Mouse (Mus musculus): ENCODE results near the gene Wdr48. TPM values are rescaled to one million over a fixed set of nuclear protein-coding genes. Genes with fewer than 3 reads are reported as not detected.

Wdr48 gene
- polyA plus RNA-seq, 1 experiment: 90.5 TPM

DNA sequence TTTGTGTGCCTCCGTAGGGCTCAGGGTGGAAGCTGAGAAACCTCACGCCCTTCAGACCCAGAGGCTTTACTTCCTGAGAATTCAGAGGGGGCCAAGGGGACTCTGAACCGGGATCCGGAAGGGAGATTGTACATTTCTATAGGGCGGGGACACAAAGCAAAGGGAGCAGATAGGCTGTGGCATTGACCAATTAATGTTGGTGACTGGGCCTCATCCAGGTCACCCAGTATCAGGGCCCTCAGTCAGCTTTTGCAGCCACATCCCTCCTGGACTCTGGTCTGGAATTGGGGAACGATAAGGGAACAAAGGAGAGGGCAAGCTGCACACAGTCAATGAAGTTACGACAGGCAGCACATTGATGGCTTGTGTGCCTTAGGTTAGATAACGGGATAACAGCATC, 40.5 kb upstream of the Wdr48 start:
- no peaks in the 10 kb centered on the region for H3K27me3 ChIP-seq (ENCODE audit: control insufficient read depth, insufficient read depth, low read length)
- no peak for TF ChIP-seq POLR2A (IDR thresholded peaks at IDR 0.05; ENCODE audit: control insufficient read depth, extremely low read depth, insufficient read depth, low read length, poor library complexity)
- TF ChIP-seq CTCF (IDR thresholded peaks at IDR 0.05; ENCODE audit: borderline replicate concordance, control insufficient read depth, extremely low read depth, insufficient read depth, low read length, poor library complexity): no peak
- WGBS: 86% methylated on average over 8 of the region's 8 CpGs
- no peaks in the 10 kb centered on the region for H3K36me3 ChIP-seq (ENCODE audit: control insufficient read depth, insufficient read depth, low read length)
- H3K27ac ChIP-seq (ENCODE audit: control insufficient read depth, insufficient read depth, low read length): no peak overlapping the region
- no peaks in the 10 kb centered on the region for H3K4me1 ChIP-seq (replicated peaks; ENCODE audit: control insufficient read depth, insufficient read depth, low read length)
- DNase-seq: no peak
- H3K4me3 ChIP-seq (ENCODE audit: control insufficient read depth, insufficient read depth, low read length): no peak overlapping the region

- no peak overlapping the region for H3K27ac ChIP-seq (ENCODE audit: control insufficient read depth, insufficient read depth, low read length)
- H3K4me1 ChIP-seq (replicated peaks; ENCODE audit: control insufficient read depth, insufficient read depth, low read length): no peaks in the 10 kb centered on the region
- DNase-seq: no peak
- 86% methylated on average over 4 of the region's 4 CpGs for WGBS
- H3K36me3 ChIP-seq (ENCODE audit: control insufficient read depth, insufficient read depth, low read length): no peaks in the 10 kb centered on the region
- no peak for TF ChIP-seq POLR2A (IDR thresholded peaks at IDR 0.05; ENCODE audit: control insufficient read depth, extremely low read depth, insufficient read depth, low read length, poor library complexity)
- no peak for TF ChIP-seq CTCF (IDR thresholded peaks at IDR 0.05; ENCODE audit: borderline replicate concordance, control insufficient read depth, extremely low read depth, insufficient read depth, low read length, poor library complexity)
- H3K4me3 ChIP-seq (ENCODE audit: control insufficient read depth, insufficient read depth, low read length): no peak overlapping the region
- H3K27me3 ChIP-seq (ENCODE audit: control insufficient read depth, insufficient read depth, low read length): no peaks in the 10 kb centered on the region
Measured at GRCm38 (mm10) chr9:119887144-119887901, 7.4 kb upstream of the Wdr48 start.

DNA sequence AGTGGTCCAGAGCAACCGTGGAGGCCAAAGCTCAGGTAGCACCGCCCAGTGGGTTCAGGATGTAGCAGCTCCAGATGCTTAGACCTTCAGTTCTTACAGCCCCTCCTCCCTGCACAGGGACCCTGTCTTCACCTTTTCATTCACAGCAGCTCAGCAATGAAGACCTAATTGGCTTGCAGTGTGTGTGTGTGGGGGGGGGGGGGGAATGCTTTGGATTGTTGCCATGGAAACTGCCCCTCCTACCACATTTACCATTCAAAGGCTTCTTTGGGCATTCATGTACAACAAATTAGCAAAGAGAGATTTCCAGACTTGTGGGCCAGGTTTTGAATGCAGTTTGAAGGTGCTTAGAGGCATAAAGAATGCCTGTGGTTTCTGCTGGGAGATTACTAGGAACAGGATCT, 5.8 kb upstream of the Wdr48 start:
- Histone ChIP-seq H3K27me3 (ENCODE audit: control insufficient read depth, insufficient read depth, low read length) (no peaks in the 10 kb centered on the region), H3K36me3 (ENCODE audit: control insufficient read depth, insufficient read depth, low read length) (no peaks in the 10 kb centered on the region), H3K4me1 (replicated peaks; ENCODE audit: control insufficient read depth, insufficient read depth, low read length) (no peaks in the 10 kb centered on the region), H3K27ac (ENCODE audit: control insufficient read depth, insufficient read depth, low read length) (no peak overlapping the region), H3K4me3 (ENCODE audit: control insufficient read depth, insufficient read depth, low read length) (no peak overlapping the region)
- no peak for DNase-seq
- TF ChIP-seq CTCF (IDR thresholded peaks at IDR 0.05; ENCODE audit: borderline replicate concordance, control insufficient read depth, extremely low read depth, insufficient read depth, low read length, poor library complexity): no peak
- no peak for TF ChIP-seq POLR2A (IDR thresholded peaks at IDR 0.05; ENCODE audit: control insufficient read depth, extremely low read depth, insufficient read depth, low read length, poor library complexity)
- 72% methylated on average over 2 of the region's 2 CpGs for WGBS

- Histone ChIP-seq H3K27me3 (ENCODE audit: control insufficient read depth, insufficient read depth, low read length) (no peaks in the 10 kb centered on the region), H3K4me1 (replicated peaks; ENCODE audit: control insufficient read depth, insufficient read depth, low read length) (no peaks in the 10 kb centered on the region), H3K4me3 (ENCODE audit: control insufficient read depth, insufficient read depth, low read length) (no peak overlapping the region), H3K27ac (ENCODE audit: control insufficient read depth, insufficient read depth, low read length) (no peak overlapping the region), H3K36me3 (ENCODE audit: control insufficient read depth, insufficient read depth, low read length) (no peaks in the 10 kb centered on the region)
- TF ChIP-seq POLR2A (IDR thresholded peaks at IDR 0.05; ENCODE audit: control insufficient read depth, extremely low read depth, insufficient read depth, low read length, poor library complexity): no peak
- no peak for TF ChIP-seq CTCF (IDR thresholded peaks at IDR 0.05; ENCODE audit: borderline replicate concordance, control insufficient read depth, extremely low read depth, insufficient read depth, low read length, poor library complexity)
- 94% methylated on average over 9 of the region's 9 CpGs for WGBS
- no peak for DNase-seq
Measured at GRCm38 (mm10) chr9:119889446-119889845, 5.2 kb upstream of the Wdr48 start.

GRCm38 (mm10) chr9:119890692-119891091, 4.0 kb upstream of the Wdr48 start:
- H3K36me3 ChIP-seq (ENCODE audit: control insufficient read depth, insufficient read depth, low read length): no peaks in the 10 kb centered on the region
- H3K4me1 ChIP-seq (replicated peaks; ENCODE audit: control insufficient read depth, insufficient read depth, low read length): peaks cover 5% of the 10 kb centered on the region
- no peaks in the 10 kb centered on the region for H3K27me3 ChIP-seq (ENCODE audit: control insufficient read depth, insufficient read depth, low read length)
- H3K4me3 ChIP-seq (ENCODE audit: control insufficient read depth, insufficient read depth, low read length): no peak overlapping the region
- TF ChIP-seq CTCF (IDR thresholded peaks at IDR 0.05; ENCODE audit: borderline replicate concordance, control insufficient read depth, extremely low read depth, insufficient read depth, low read length, poor library complexity): no peak
- no peak for TF ChIP-seq POLR2A (IDR thresholded peaks at IDR 0.05; ENCODE audit: control insufficient read depth, extremely low read depth, insufficient read depth, low read length, poor library complexity)
- peak; percentile 37 for DNase-seq
- 80% methylated on average over 2 of the region's 2 CpGs for whole genome bisulfite sequencing
- H3K27ac ChIP-seq (ENCODE audit: control insufficient read depth, insufficient read depth, low read length): no peak overlapping the region

DNA sequence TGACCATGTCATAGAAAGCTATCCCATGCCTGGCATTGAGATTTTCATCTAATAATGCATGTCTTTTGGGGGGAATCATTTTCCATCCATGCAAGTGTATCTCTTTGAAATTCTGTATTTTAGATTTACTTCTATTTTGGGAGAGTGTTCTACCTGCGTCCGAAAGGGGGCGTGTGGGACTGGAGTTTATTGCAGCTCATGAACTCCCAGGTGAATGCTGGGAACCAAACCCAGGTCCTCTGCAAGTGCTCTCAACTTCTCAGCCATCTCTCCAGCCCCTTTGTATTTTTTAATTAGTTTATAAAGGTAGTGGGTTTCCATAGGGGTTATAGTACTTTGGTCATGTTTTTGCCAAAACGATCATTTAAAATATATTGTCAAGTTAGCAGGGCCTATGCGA, 797 bp upstream of the Wdr48 start:
- Histone ChIP-seq H3K4me3 (ENCODE audit: control insufficient read depth, insufficient read depth, low read length) (no peak overlapping the region), H3K36me3 (ENCODE audit: control insufficient read depth, insufficient read depth, low read length) (no peaks in the 10 kb centered on the region), H3K27ac (ENCODE audit: control insufficient read depth, insufficient read depth, low read length) (no peak overlapping the region), H3K27me3 (ENCODE audit: control insufficient read depth, insufficient read depth, low read length) (no peaks in the 10 kb centered on the region), H3K4me1 (replicated peaks; ENCODE audit: control insufficient read depth, insufficient read depth, low read length) (peaks cover 6% of the 10 kb centered on the region)
- TF ChIP-seq CTCF (IDR thresholded peaks at IDR 0.05; ENCODE audit: borderline replicate concordance, control insufficient read depth, extremely low read depth, insufficient read depth, low read length, poor library complexity) (no peak), POLR2A (IDR thresholded peaks at IDR 0.05; ENCODE audit: control insufficient read depth, extremely low read depth, insufficient read depth, low read length, poor library complexity) (no peak)
- no peak for DNase-seq
- 97% methylated on average over 5 of the region's 5 CpGs for WGBS
